Mouse (Mus musculus): ENCODE data around the gene Cpne6.

Gene Cpne6

DNA sequence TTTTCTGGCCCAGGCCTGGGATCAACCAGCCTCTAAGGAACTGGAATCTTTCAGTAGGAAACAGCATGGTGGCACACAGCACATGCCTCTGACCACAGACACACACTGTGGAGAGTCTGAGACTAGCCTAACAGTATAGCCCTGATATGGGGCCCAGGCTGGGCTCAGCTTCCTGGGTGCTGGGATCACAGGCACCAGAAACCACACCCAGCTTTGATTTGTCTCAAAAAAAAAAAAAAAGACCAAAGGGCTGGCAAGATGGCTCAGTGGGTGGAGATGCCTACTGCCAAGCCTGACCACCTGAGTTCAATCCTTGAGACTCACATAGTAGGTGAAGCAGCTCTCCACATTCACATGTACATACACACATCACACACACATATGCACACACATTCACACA is 44.4 kb downstream of the Cpne6 start:
- DNase-seq (ENCODE audit: low spot score) = no peak

- no peak for DNase-seq (ENCODE audit: low spot score)
Observed at GRCm38 (mm10) chr14:55555788-55556187, 45.5 kb downstream of the Cpne6 start.

DNA sequence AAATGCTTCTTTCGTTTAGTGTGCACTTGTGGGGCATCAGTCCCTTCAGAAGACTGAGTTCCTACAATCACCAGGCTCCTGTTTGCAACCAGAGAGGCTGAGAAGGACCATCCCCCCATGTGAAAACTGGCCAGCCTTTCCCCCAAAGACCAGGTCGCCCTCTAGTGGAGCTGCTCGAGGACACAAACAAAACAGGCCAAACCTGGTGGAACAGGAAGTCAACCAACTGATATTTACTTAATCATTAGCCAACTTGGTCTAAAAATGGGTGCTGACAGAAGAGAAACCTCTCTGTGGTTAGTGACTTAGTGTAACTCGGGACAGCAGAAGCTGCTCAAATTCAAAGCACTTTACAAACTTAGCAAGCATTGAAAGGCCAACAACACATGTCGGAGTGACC is 46.8 kb downstream of the Cpne6 start:
- DNase-seq (ENCODE audit: low spot score) = peak; percentile 67

DNA sequence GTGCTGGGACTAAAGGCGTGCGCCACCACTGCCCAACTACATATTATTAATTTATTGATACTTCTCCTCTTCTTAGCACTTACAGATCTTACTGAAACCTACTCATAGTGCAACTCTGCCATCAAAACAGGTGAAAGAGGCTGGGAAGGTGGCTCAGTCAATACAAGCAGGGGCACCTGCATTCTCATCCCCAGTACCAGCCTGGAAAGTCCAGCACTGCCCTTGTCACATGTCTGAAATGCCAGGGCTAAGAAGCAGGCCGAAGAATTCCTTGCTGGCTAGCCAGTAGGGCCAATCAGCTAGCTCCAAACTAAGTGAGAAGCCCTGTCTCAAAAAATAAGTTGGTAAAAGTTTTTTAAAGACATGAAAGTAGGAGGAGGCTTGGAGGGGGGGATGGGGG is 47.3 kb downstream of the Cpne6 start:
- DNase-seq (ENCODE audit: low spot score) = no peak

- no peak for DNase-seq (ENCODE audit: low spot score)
Observed at GRCm38 (mm10) chr14:55558740-55559448, 48.6 kb downstream of the Cpne6 start.

GRCm38 (mm10) chr14:55559799-55560201 is 49.6 kb downstream of the Cpne6 start, which contains the start of gene Dcaf11:
TSS of gene Dcaf11 (plus strand) at chr14:55560006.
- peak; percentile 59 for DNase-seq (ENCODE audit: low spot score)

DNA sequence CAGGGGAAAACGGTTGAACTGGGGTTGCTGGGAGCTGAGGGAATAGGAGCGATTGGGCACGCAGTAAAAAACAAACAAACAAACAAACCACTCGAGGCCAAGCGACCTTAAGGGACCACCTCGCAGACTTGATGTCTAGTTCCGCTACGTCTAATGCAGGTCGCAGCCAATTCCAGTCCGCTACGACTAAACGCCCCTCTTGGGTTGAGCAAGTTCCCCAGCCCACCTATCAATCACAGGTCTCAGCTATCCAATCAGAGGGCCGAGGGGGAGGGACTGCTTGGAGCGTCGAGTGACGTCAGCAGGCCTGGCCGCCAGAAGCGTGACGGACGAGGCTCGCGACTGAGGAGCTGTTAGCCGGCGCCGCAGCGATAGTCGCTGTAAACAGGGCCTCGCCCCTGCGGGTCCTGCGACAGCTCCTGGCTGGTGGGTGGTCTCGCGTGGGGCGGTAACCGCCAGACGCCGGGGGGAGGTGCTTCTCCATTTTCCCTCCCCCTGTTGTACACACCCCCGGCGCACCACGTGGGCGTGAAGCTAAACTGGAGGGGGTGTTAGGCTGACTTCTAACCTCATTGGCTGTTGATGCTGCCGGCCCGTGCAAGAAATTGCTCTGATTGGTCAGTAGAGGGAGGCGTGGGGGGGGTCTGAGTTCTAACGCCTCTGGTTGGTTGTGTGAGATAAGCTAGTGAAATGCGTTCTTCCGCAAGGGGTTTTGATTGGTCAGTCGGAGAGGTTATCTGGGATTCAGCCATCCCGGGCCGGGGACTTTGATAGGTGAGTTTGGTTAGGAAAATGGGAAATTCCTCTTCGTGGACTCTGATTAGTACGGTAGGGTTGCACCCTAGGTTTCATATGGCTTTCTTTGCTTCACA is 50.2 kb downstream of the Cpne6 start, which contains the start of gene A730061H03Rik:
TSS of gene A730061H03Rik (minus strand) at position 205 of the 872 bp plus-strand sequence.
- DNase-seq (ENCODE audit: low spot score) = peak; percentile 97

GRCm38 (mm10) chr14:55561860-55562259 is 51.6 kb downstream of the Cpne6 start:
- no peak for DNase-seq (ENCODE audit: low spot score)

- no peak for DNase-seq (ENCODE audit: low spot score)
Observed at GRCm38 (mm10) chr14:55563249-55563648, 53.0 kb downstream of the Cpne6 start.

GRCm38 (mm10) chr14:55565748-55566147 is 55.5 kb downstream of the Cpne6 start:
- no peak for DNase-seq (ENCODE audit: low spot score)

Measured in layer of hippocampus, adult 9-10 months (tissue).